Mouse (Mus musculus) layer of hippocampus, adult 6 months (tissue): Measurements from ENCODE around the gene Dut. TPM values are rescaled to one million over a fixed set of nuclear protein-coding genes. Genes with fewer than 3 reads are reported as not detected.

Experiments used
- long read RNA-seq, 2 experiments: library from polyadenylated mRNA; unstranded; transcript quantifications; one replicate each; pipeline ENCODE4 v2.0.0; 2019 to 2020
- polyA plus RNA-seq: library from polyadenylated mRNA; unstranded; fragments of <200 nt; fragmentation: Nextera tagmentation; gene quantifications from 2 replicates; pipeline ENCODE4 v1.2.3, GENCODE M21; 2021

Dut gene
- 48.7 and 48.9 TPM in 2 replicates for polyA plus RNA-seq
- long read RNA-seq, experiment 1, transcript Dut-202 (7 exons, 1,020 nt): minor isoform, 12 of 69 reads
- long read RNA-seq, experiment 1, transcript Dut-201 (6 exons, 1,950 nt): major isoform, 47 of 69 reads
- long read RNA-seq, experiment 1, partial matches to known transcripts: 7 of 69 reads
- long read RNA-seq, experiment 1, other reads (novel, unspliced or antisense): 3 of 69 reads
- long read RNA-seq, experiment 2, transcript Dut-202 (7 exons, 1,020 nt): minor isoform, 17 of 136 reads
- long read RNA-seq, experiment 2, transcript Dut-201 (6 exons, 1,950 nt): major isoform, 111 of 136 reads
- long read RNA-seq, experiment 2, partial matches to known transcripts: 4 of 136 reads
- long read RNA-seq, experiment 2, other reads (novel, unspliced or antisense): 4 of 136 reads

GRCm38 (mm10) chr2:125247108-125247961, at the start of gene Dut:
Gene Dut, plus strand, starts transcription at chr2:125247190.

Other genes with a start within 250 kb of the Dut start
- gene Slc24a5, start 179.1 kb upstream of the Dut start, polyA plus RNA-seq: 0.65 and 9.3 TPM in 2 replicates
- 31.5 and 42.3 TPM in 2 replicates for gene Myef2, start 123.5 kb upstream of the Dut start, polyA plus RNA-seq
- gene Ctxn2, start 110.5 kb upstream of the Dut start, polyA plus RNA-seq: 34.1 and 35.5 TPM in 2 replicates
- gene Slc12a1, start 94.7 kb upstream of the Dut start, polyA plus RNA-seq: 0.03 TPM in 1 of 2 replicates, not detected in the other